Mouse (Mus musculus) hindbrain, embryonic 14.5 days (tissue): ENCODE measurements around the gene Dtd2. TPM values are rescaled to one million over a fixed set of nuclear protein-coding genes. Genes with fewer than 3 reads are reported as not detected.

Experiments used
- ATAC-seq: fragments of 200-750 bp; cut with Nextera tagmentation; 2 replicates; pipeline ENCODE4 v1.8.0; 2017; ENCODE audit warnings: moderate number of reproducible peaks, mild to moderate bottlenecking, moderate TSS enrichment, moderate library complexity; ENCODE audit not compliant: low FRiP score
- DNase-seq: peaks from one replicate; pipeline ENCODE4 v3.0.0-alpha.2; 2015; ENCODE audit warnings: low spot score
- H3K27ac ChIP-seq: fragments of 300-500 bp; sonication (generic); 2 replicates; pipeline ENCODE4 v1.5.1; 2014; ENCODE audit warnings: mild to moderate bottlenecking, moderate library complexity
- H3K27me3 ChIP-seq: fragments of 300-500 bp; sonication (generic); 2 replicates; pipeline ENCODE4 v1.6.1; 2014; ENCODE audit warnings: mild to moderate bottlenecking, low read length, mixed read lengths; ENCODE audit not compliant: control insufficient read depth, insufficient read depth
- H3K36me3 ChIP-seq: fragments of 300-500 bp; sonication (generic); replicated peaks from 2 replicates; pipeline ENCODE4 v1.6.1; 2014; ENCODE audit not compliant: control insufficient read depth, insufficient read depth
- H3K4me1 ChIP-seq: fragments of 300-500 bp; sonication (generic); replicated peaks from 2 replicates; pipeline ENCODE4 v1.6.1; 2014; ENCODE audit warnings: antibody characterized with exemption, low read length, mixed read lengths; ENCODE audit not compliant: control insufficient read depth, insufficient read depth
- H3K4me2 ChIP-seq: fragments of 300-500 bp; sonication (generic); replicated peaks from 2 replicates; pipeline ENCODE4 v1.6.1; 2014; ENCODE audit warnings: mild to moderate bottlenecking, moderate library complexity
- H3K4me3 ChIP-seq: fragments of 300-500 bp; sonication (generic); replicated peaks from 2 replicates; pipeline ENCODE4 v1.5.1; 2014; ENCODE audit warnings: mild to moderate bottlenecking, low read length
- H3K9ac ChIP-seq: fragments of 300-500 bp; sonication (generic); 2 replicates; pipeline ENCODE4 v1.6.1; 2014
- H3K9me3 ChIP-seq: fragments of 300-500 bp; sonication (generic); 2 replicates; pipeline ENCODE4 v1.6.1; 2016; ENCODE audit warnings: low read length; ENCODE audit not compliant: control insufficient read depth
- WGBS: fragments of 180-500 bp; shearing (Covaris S2); extraction: QIAGEN DNeasy Blood & Tissue Kit; methylation state at CpG from one replicate; pipeline ENCODE4 v1.1.7; 2014; 5-methylcytosine and 5-hydroxymethylcytosine counted together
- polyA plus RNA-seq: library from polyadenylated mRNA; unstranded; fragments of >200 nt; fragmentation: Nextera tagmentation; extraction: Ambion mirVana; gene quantifications from 2 replicates; pipeline ENCODE4 v1.2.1, GENCODE M21; 2014

The Dtd2 gene
- polyA plus RNA-seq, 1 experiment from 2014 or later, result 21.7 TPM

GRCm38 (mm10) chr12:52014044-52014443 is 7.7 kb upstream of the Dtd2 start:
- H3K4me1 ChIP-seq, result 0 out of 2 replicates have a peak, but pooled peaks cover 5% of the 10 kb centered on the region
- no peak overlapping the region for H3K27ac ChIP-seq
- H3K4me3 ChIP-seq, result no peak overlapping the region
- H3K27me3 ChIP-seq, result no peaks in the 10 kb centered on the region
- no peak for ATAC-seq
- no peak for DNase-seq
- no peak overlapping the region for H3K4me2 ChIP-seq
- H3K9me3 ChIP-seq, result no peaks in the 10 kb centered on the region
- 90% methylated on average over 11 of the region's 11 CpGs for WGBS
- H3K36me3 ChIP-seq, result no peaks in the 10 kb centered on the region
- H3K9ac ChIP-seq, result no peak overlapping the region

DNA sequence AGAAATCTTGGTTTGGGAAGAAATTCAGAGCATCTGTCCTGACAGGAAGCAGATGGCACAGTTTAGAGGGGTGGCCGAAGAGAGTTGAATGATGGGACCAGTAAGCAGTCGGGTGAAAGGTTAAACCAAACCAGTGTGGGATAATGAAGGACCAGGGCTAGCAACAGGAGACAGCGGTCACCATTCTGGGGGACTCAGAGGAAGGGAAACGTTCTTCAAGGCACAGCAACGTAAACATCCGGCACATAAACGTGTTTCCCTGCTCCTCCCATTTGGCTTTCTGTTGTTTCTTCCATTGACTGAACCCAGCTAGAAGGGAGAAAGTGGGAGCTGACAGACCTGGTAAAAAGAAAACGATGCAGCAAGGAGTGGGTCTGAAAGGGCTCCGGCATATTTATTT is 7.0 kb upstream of the Dtd2 start:
- H3K9ac ChIP-seq, result no peak overlapping the region
- H3K9me3 ChIP-seq, result no peaks in the 10 kb centered on the region
- WGBS, result 59% methylated on average over 9 of the region's 9 CpGs
- H3K4me3 ChIP-seq, result no peak overlapping the region
- H3K27ac ChIP-seq, result no peak overlapping the region
- no peak for ATAC-seq
- no peaks in the 10 kb centered on the region for H3K27me3 ChIP-seq
- no peak for DNase-seq
- no peaks in the 10 kb centered on the region for H3K36me3 ChIP-seq
- H3K4me1 ChIP-seq, result 0 out of 2 replicates have a peak, but pooled peaks cover 5% of the 10 kb centered on the region
- H3K4me2 ChIP-seq, result no peak overlapping the region

GRCm38 (mm10) chr12:52012159-52012558 is 5.9 kb upstream of the Dtd2 start:
- no peak overlapping the region for H3K27ac ChIP-seq
- no peaks in the 10 kb centered on the region for H3K9me3 ChIP-seq
- no peak overlapping the region for H3K9ac ChIP-seq
- 79% methylated on average over 8 of the region's 8 CpGs for WGBS
- H3K27me3 ChIP-seq, result no peaks in the 10 kb centered on the region
- DNase-seq (no peak), ATAC-seq (no peak)
- H3K4me2 ChIP-seq, result no peak overlapping the region
- no peaks in the 10 kb centered on the region for H3K36me3 ChIP-seq
- no peak overlapping the region for H3K4me3 ChIP-seq
- 0 out of 2 replicates have a peak, but pooled peaks cover 5% of the 10 kb centered on the region for H3K4me1 ChIP-seq

- Histone ChIP-seq H3K4me1 (peaks cover 5% of the 10 kb centered on the region; the same call in 1 of the 2 replicates), H3K36me3 (no peaks in the 10 kb centered on the region), H3K9ac (peak overlapping the region; percentile 41; the same call in 1 of the 2 replicates), H3K27ac (no peak overlapping the region), H3K27me3 (no peaks in the 10 kb centered on the region), H3K4me2 (peak overlapping the region; percentile 50), H3K4me3 (peak overlapping the region; percentile 21), H3K9me3 (no peaks in the 10 kb centered on the region)
- 50% methylated on average over 2 of the region's 2 CpGs for WGBS
- DNase-seq (peak; percentile 85), ATAC-seq (no peak)
These were observed 4.3 kb upstream of the Dtd2 start for GRCm38 (mm10) chr12:52010630-52010961.

DNA sequence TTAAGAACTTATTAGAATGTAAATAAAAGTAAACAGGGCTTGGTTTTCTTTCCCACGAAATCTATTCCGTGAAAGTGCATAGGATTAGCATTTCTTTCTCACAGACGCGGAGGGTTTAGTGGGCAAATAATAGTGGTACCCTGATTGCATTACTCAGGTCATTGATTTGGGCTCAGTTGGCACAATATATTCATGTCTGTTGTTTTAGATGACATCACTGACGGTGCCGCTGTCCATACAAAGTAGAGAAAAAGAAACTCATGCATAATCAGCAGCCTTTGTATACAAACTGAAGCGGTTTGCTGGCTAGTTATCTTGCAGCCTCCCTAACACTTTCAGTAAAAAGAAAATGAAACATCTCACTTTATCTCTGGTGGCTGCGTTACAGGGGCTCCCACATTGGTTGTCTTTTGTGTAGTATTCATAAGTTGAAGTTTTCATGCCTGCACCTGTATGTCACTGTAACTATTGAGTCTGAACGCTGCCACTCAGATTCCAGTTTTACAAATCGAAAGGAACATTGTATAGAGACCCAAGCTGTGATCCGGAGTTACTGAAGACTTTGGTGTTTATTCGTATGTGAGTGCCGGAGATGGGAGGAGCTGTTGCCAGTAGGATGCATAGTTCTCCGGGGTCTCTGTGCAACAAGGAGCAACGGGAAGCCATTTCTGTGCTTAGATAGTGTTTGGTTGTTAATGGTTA is 3.8 kb upstream of the Dtd2 start:
- no peaks in the 10 kb centered on the region for H3K27me3 ChIP-seq
- peak overlapping the region; percentile 50 for H3K4me2 ChIP-seq
- peak overlapping the region; percentile 41 for H3K9ac ChIP-seq
- no peaks in the 10 kb centered on the region for H3K36me3 ChIP-seq
- no peak overlapping the region for H3K27ac ChIP-seq
- WGBS, result 34% methylated on average over 15 of the region's 15 CpGs
- H3K4me1 ChIP-seq, result peaks cover 5% of the 10 kb centered on the region; the same call in 1 of the 2 replicates
- DNase-seq, result peak; percentile 26
- H3K4me3 ChIP-seq, result peak overlapping the region; percentile 21
- ATAC-seq, result no peak
- H3K9me3 ChIP-seq, result no peaks in the 10 kb centered on the region

GRCm38 (mm10) chr12:52006633-52006994 is 313 bp upstream of the Dtd2 start:
- Histone ChIP-seq H3K27ac (0 out of 2 replicates have a peak overlapping the region, but pooled peaks have one; percentile 14), H3K27me3 (no peaks in the 10 kb centered on the region), H3K4me3 (peak overlapping the region; percentile 81), H3K4me1 (peaks cover 5% of the 10 kb centered on the region; the same call in 1 of the 2 replicates), H3K4me2 (peak overlapping the region; percentile 60), H3K9me3 (no peaks in the 10 kb centered on the region), H3K36me3 (no peaks in the 10 kb centered on the region), H3K9ac (peak overlapping the region; percentile 82; the same call in 1 of the 2 replicates)
- ATAC-seq (peak; percentile 64), DNase-seq (no peak)
- 46% methylated on average over 5 of the region's 5 CpGs for WGBS

DNA sequence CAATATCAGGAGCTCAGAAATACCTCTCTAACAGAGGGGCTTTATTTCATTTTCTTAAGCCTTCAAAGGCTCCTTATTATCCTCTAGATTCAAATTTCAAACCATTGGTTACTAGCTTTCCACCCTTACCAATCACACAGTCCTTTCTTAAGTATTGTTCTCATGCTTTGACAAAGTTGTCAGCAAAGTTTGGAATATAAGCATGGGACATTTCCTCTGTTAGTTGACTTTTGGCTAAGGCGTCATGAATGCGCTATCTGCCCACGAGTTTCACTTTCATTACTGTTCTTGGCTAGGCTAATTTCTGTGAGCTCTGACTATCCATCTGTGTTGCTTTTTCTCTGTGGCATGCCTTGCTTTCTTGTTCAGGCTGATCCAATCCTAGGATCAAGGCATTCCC is 3.6 kb downstream of the Dtd2 start:
- 93% methylated on average over 3 of the region's 3 CpGs for WGBS
- H3K4me1 ChIP-seq, result no peaks in the 10 kb centered on the region; the same call in 1 of the 2 replicates
- no peaks in the 10 kb centered on the region for H3K9me3 ChIP-seq
- DNase-seq, result no peak
- no peaks in the 10 kb centered on the region for H3K27me3 ChIP-seq
- H3K4me3 ChIP-seq, result no peak overlapping the region
- no peak overlapping the region for H3K9ac ChIP-seq
- ATAC-seq, result no peak
- H3K36me3 ChIP-seq, result peaks cover 13% of the 10 kb centered on the region
- H3K4me2 ChIP-seq, result no peak overlapping the region
- no peak overlapping the region for H3K27ac ChIP-seq

DNA sequence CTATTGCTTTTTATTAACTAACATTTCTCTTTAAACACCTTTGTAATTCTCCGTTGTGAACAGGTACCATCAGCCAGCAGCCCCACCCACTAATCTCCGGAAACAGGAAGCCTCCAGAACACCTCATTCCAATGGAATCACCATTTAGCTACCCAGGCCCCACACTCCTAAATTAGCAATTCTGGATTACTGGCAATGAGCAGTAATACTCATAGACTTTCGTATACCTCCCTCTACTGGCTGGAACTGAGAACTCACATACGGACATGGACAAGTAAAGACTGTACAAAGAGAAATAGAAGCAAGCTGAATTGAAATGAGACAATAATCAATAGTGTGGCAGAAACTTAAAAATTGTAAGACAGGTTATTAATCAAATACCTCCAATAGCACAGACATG is 4.8 kb downstream of the Dtd2 start:
- no peak overlapping the region for H3K9ac ChIP-seq
- H3K4me1 ChIP-seq, result no peaks in the 10 kb centered on the region; the same call in 1 of the 2 replicates
- DNase-seq (peak; percentile 90), ATAC-seq (peak; percentile 62)
- no peak overlapping the region for H3K4me3 ChIP-seq
- no peaks in the 10 kb centered on the region for H3K9me3 ChIP-seq
- H3K36me3 ChIP-seq, result peaks cover 23% of the 10 kb centered on the region
- 31% methylated on average over 4 of the region's 4 CpGs for WGBS
- H3K27me3 ChIP-seq, result no peaks in the 10 kb centered on the region
- no peak overlapping the region for H3K4me2 ChIP-seq
- H3K27ac ChIP-seq, result no peak overlapping the region

- H3K4me2 ChIP-seq, result no peak overlapping the region
- no peaks in the 10 kb centered on the region for H3K9me3 ChIP-seq
- H3K9ac ChIP-seq, result no peak overlapping the region
- no peaks in the 10 kb centered on the region for H3K4me1 ChIP-seq
- no peak overlapping the region for H3K4me3 ChIP-seq
- no peaks in the 10 kb centered on the region for H3K27me3 ChIP-seq
- peaks cover 23% of the 10 kb centered on the region for H3K36me3 ChIP-seq
- H3K27ac ChIP-seq, result no peak overlapping the region
- WGBS, result 92% methylated on average over 9 of the region's 9 CpGs
- DNase-seq (no peak), ATAC-seq (no peak)
These were observed 7.9 kb downstream of the Dtd2 start for GRCm38 (mm10) chr12:51998366-51998932.
